Mouse (Mus musculus): ENCODE results near the gene Dut.

DNA sequence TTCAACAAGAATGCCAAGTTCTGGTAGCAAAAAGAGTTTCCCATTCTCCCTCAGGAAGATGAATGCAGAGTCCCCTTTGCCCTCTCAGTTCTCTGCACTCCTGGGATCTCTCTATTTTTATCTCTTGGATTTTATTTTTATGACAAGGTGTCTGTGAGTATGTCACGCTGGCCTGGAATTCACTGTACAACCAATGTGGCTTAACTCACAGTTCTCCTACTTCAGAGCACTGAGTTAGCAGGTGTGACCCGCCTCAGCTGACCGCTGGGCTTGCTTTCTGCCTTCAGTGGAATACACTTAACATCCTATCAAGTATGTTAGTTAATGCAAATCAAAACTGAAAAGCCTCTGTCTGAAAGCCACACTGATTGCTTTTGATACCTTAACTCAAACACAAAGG lies 27.7 kb upstream of the Dut start:
- TF ChIP-seq CTCF (conservative IDR thresholded peaks at IDR 0.05; ENCODE audit: insufficient read depth, insufficient read length, low read depth, low read length), result no peak
- no peak for TF ChIP-seq POLR2A (IDR thresholded peaks at IDR 0.05; ENCODE audit: low read depth, low read length)
